Mouse (Mus musculus) limb, embryonic 12.5 days (tissue): ENCODE measurements around the gene Tldc2. TPM values are rescaled to one million over a fixed set of nuclear protein-coding genes. Genes with fewer than 3 reads are reported as not detected.

Experiments
- ATAC-seq: fragments of 200-750 bp; cut with Nextera tagmentation; 2 replicates; pipeline ENCODE4 v1.8.0; 2017; ENCODE audit warnings: low read depth, moderate TSS enrichment; ENCODE audit not compliant: insufficient number of reproducible peaks, insufficient read depth, low FRiP score, low TSS enrichment
- H3K27ac ChIP-seq: fragments of 300-500 bp; sonication (generic); 2 replicates; pipeline ENCODE4 v1.5.1; 2016; ENCODE audit warnings: mild to moderate bottlenecking, moderate library complexity
- H3K27me3 ChIP-seq: fragments of 300-500 bp; sonication (generic); 2 replicates; pipeline ENCODE4 v1.6.1; 2016; ENCODE audit warnings: mild to moderate bottlenecking, moderate library complexity
- H3K36me3 ChIP-seq: fragments of 300-500 bp; sonication (generic); 2 replicates; pipeline ENCODE4 v1.6.1; 2016; ENCODE audit warnings: mild to moderate bottlenecking, moderate library complexity
- H3K4me1 ChIP-seq: fragments of 300-500 bp; sonication (generic); replicated peaks from 2 replicates; pipeline ENCODE4 v1.6.1; 2016
- H3K4me2 ChIP-seq: fragments of 300-500 bp; sonication (generic); 2 replicates; pipeline ENCODE4 v1.6.1; 2016; ENCODE audit warnings: mild to moderate bottlenecking, moderate library complexity
- H3K4me3 ChIP-seq: fragments of 300-500 bp; sonication (generic); replicated peaks from 2 replicates; pipeline ENCODE4 v1.5.1; 2016; ENCODE audit warnings: mild to moderate bottlenecking
- H3K9ac ChIP-seq: fragments of 300-500 bp; sonication (generic); replicated peaks from 2 replicates; pipeline ENCODE4 v1.6.1; 2016; ENCODE audit warnings: mild to moderate bottlenecking, moderate library complexity
- H3K9me3 ChIP-seq: fragments of 300-500 bp; sonication (generic); 2 replicates; pipeline ENCODE4 v1.6.1; 2016; ENCODE audit warnings: mild to moderate bottlenecking, moderate library complexity
- WGBS: fragments of 180-500 bp; shearing (Covaris S2); methylation state at CpG from one replicate; pipeline ENCODE4 v1.1.7; 2016; 5-methylcytosine and 5-hydroxymethylcytosine counted together
- polyA plus RNA-seq: library from polyadenylated mRNA; unstranded; fragments of >200 nt; fragmentation: Nextera tagmentation; extraction: Ambion mirVana; gene quantifications from 2 replicates; pipeline ENCODE4 v1.2.1, GENCODE M21; 2016

Gene Tldc2
- polyA plus RNA-seq, 1 experiment from 2014 or later = not detected

DNA sequence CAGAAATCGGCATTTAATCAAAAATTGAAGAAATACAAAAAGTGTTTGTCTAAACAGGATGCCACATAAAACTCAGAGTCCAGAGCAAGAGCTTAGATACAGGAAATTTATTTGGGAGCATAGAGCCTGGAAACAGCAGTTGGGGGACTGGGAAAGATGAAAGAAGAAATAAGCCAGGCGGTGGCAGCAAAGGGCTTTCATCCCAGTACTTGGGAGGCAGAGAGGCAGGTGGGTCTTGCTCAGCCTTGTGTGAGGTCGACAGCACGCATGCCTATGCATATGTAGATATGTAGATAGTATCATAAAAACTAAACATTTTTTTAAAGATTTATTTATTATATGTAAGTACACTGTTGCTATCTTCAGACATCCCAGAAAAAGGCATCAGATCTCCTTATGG lies 41.2 kb downstream of the Tldc2 start:
- no peak overlapping the region for H3K4me3 ChIP-seq
- WGBS = 61% methylated on average over 4 of the region's 4 CpGs
- no peaks in the 10 kb centered on the region for H3K27me3 ChIP-seq
- ATAC-seq = no peak
- no peaks in the 10 kb centered on the region for H3K4me1 ChIP-seq
- H3K36me3 ChIP-seq = peaks cover 31% of the 10 kb centered on the region
- no peak overlapping the region for H3K4me2 ChIP-seq
- no peak overlapping the region for H3K9ac ChIP-seq
- no peaks in the 10 kb centered on the region for H3K9me3 ChIP-seq
- no peak overlapping the region for H3K27ac ChIP-seq

DNA sequence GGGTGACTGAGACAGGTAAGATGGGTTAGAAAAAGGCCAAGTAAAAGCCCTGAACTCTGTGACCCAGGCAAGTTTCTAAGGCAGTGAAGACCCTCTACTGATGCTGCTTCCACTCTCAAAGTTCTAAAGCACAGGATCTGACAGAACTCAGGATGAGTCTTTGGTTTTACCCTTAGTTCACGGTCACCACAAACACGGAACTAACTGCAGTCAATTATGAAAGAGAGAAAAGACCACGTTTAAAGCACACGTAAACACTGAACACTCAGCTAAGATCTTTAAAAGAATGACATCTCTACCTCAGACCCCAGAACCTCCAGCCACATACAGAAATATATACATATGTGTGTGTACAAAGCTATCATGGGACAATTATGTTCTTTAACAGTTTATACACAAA lies 42.2 kb downstream of the Tldc2 start:
- peaks cover 29% of the 10 kb centered on the region for H3K36me3 ChIP-seq
- WGBS = 92% methylated on average over 4 of the region's 4 CpGs

GRCm38 (mm10) chr2:157129601-157130164 lies 42.8 kb downstream of the Tldc2 start:
- peaks cover 27% of the 10 kb centered on the region for H3K36me3 ChIP-seq
- H3K4me3 ChIP-seq = no peak overlapping the region
- no peak for ATAC-seq
- H3K4me1 ChIP-seq = 0 out of 2 replicates have a peak, but pooled peaks cover 4% of the 10 kb centered on the region
- no peaks in the 10 kb centered on the region for H3K27me3 ChIP-seq
- 83% methylated on average over 11 of the region's 11 CpGs for whole genome bisulfite sequencing
- H3K27ac ChIP-seq = no peak overlapping the region
- no peak overlapping the region for H3K4me2 ChIP-seq
- no peak overlapping the region for H3K9ac ChIP-seq
- H3K9me3 ChIP-seq = no peaks in the 10 kb centered on the region

More for the DNA sequence above, 42.2 kb downstream of the Tldc2 start:
- no peaks in the 10 kb centered on the region for H3K27me3 ChIP-seq
- H3K9ac ChIP-seq = no peak overlapping the region
- no peak overlapping the region for H3K4me2 ChIP-seq
- no peak for ATAC-seq
- H3K9me3 ChIP-seq = no peaks in the 10 kb centered on the region
- H3K4me1 ChIP-seq = 0 out of 2 replicates have a peak, but pooled peaks cover 4% of the 10 kb centered on the region
- H3K27ac ChIP-seq = no peak overlapping the region
- no peak overlapping the region for H3K4me3 ChIP-seq

DNA sequence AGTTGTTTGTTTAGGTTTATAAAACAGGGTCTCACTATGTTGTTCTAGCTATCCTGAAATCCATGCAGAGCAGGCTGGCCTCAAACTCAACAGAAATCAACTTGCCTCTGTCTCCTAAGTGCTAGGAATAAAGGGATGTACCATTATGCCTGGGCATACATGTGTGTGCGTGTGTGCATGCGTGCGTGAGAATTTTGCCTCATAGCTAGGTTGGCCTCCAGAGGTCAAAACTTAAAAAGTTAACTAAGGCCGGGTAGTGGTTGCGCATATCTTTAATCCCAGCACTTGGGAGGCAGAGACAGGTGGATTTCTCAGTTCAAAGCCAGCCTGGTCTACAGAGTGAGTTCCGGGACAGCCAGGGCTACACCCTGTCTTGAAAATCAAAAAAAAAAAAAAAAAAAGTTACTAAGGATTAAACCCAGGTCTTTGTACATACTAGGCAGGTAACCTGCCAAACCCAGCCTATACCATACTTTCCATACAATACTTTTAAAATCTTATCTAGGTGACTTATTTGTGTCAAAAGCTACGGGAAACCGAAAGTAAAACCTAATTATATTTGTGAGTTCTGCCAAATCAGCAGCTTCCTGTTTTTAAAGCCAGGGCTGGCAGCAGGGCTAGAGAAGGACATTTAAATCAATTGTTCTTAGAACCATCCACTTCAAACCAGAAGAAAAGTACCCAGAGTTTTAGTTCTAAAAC lies 44.1 kb downstream of the Tldc2 start:
- Histone ChIP-seq H3K27ac (no peak overlapping the region), H3K36me3 (peaks cover 14% of the 10 kb centered on the region), H3K27me3 (no peaks in the 10 kb centered on the region), H3K9ac (no peak overlapping the region), H3K4me1 (0 out of 2 replicates have a peak, but pooled peaks cover 4% of the 10 kb centered on the region), H3K4me2 (no peak overlapping the region), H3K9me3 (no peaks in the 10 kb centered on the region), H3K4me3 (no peak overlapping the region)
- no peak for ATAC-seq
- WGBS = 89% methylated on average over 8 of the region's 8 CpGs

GRCm38 (mm10) chr2:157132086-157132485 lies 45.2 kb downstream of the Tldc2 start:
- no peak overlapping the region for H3K9ac ChIP-seq
- ATAC-seq = no peak
- H3K27me3 ChIP-seq = no peaks in the 10 kb centered on the region
- H3K9me3 ChIP-seq = no peaks in the 10 kb centered on the region
- 0 out of 2 replicates have a peak, but pooled peaks cover 4% of the 10 kb centered on the region for H3K4me1 ChIP-seq
- WGBS = 86% methylated on average over 1 of the region's 1 CpGs
- H3K27ac ChIP-seq = no peak overlapping the region
- no peak overlapping the region for H3K4me3 ChIP-seq
- H3K4me2 ChIP-seq = no peak overlapping the region
- H3K36me3 ChIP-seq = 0 out of 2 replicates have a peak, but pooled peaks cover 3% of the 10 kb centered on the region

GRCm38 (mm10) chr2:157132686-157133540 lies 46.1 kb downstream of the Tldc2 start:
- 88% methylated on average over 3 of the region's 3 CpGs for WGBS
- no peak for ATAC-seq
- 0 out of 2 replicates have a peak overlapping the region, but pooled peaks have one; percentile 80 for H3K4me2 ChIP-seq
- H3K4me1 ChIP-seq = 0 out of 2 replicates have a peak, but pooled peaks cover 4% of the 10 kb centered on the region
- H3K36me3 ChIP-seq = no peaks in the 10 kb centered on the region
- H3K9me3 ChIP-seq = no peaks in the 10 kb centered on the region
- no peak overlapping the region for H3K9ac ChIP-seq
- H3K4me3 ChIP-seq = no peak overlapping the region
- H3K27me3 ChIP-seq = no peaks in the 10 kb centered on the region
- no peak overlapping the region for H3K27ac ChIP-seq

- no peaks in the 10 kb centered on the region for H3K9me3 ChIP-seq
- peak overlapping the region; percentile 80 for H3K4me2 ChIP-seq
- H3K27ac ChIP-seq = peak overlapping the region; percentile 82; the same call in 1 of the 2 replicates
- ATAC-seq = no peak
- WGBS = 19% methylated on average over 11 of the region's 11 CpGs
- peak overlapping the region; percentile 77 for H3K4me3 ChIP-seq
- H3K36me3 ChIP-seq = no peaks in the 10 kb centered on the region
- 0 out of 2 replicates have a peak, but pooled peaks cover 4% of the 10 kb centered on the region for H3K4me1 ChIP-seq
- H3K27me3 ChIP-seq = no peaks in the 10 kb centered on the region
- H3K9ac ChIP-seq = peak overlapping the region; percentile 66
These were observed 47.1 kb downstream of the Tldc2 start for GRCm38 (mm10) chr2:157133769-157134478.

- under 1% methylated on average over 25 of the region's 25 CpGs for WGBS
- Histone ChIP-seq H3K9me3 (peaks cover 2% of the 10 kb centered on the region; the same call in 1 of the 2 replicates), H3K36me3 (no peaks in the 10 kb centered on the region), H3K27ac (peak overlapping the region; percentile 82), H3K4me3 (peak overlapping the region; percentile 77), H3K4me2 (peak overlapping the region; percentile 80), H3K9ac (peak overlapping the region; percentile 66), H3K4me1 (0 out of 2 replicates have a peak, but pooled peaks cover 4% of the 10 kb centered on the region), H3K27me3 (no peaks in the 10 kb centered on the region)
- ATAC-seq = peak; percentile 44; the same call in 1 of the 2 replicates
These were observed 47.6 kb downstream of the Tldc2 start for GRCm38 (mm10) chr2:157134479-157134931.

DNA sequence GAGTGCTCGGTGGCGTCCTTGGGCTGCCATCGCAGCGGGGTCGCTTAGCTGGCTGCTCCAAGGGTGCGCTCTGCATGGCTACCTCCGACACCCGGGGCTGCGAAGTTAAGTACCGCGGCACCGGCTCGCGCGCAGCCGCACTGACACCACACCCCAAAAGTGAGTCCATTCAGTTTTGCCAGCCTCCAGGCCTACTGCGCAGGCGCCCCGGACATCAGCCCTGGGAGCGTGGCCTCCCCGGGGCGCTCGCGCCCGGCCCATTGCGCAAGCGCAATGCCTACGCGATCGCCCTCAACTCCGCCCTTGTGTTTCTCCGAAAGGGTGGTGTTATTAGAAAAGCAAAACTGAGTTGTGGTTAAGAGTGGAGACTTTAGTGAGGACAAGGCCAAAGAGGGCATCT lies 48.2 kb downstream of the Tldc2 start, which contains the start of gene Samhd1:
Gene Samhd1, minus strand, starts transcription at position 252 of the 400 bp plus-strand sequence.
- H3K27me3 ChIP-seq = no peaks in the 10 kb centered on the region
- H3K4me2 ChIP-seq = peak within 1 kb of the TSS; percentile 80
- peaks cover 7% of the 10 kb centered on the region for H3K9me3 ChIP-seq
- H3K36me3 ChIP-seq = no peaks in the 10 kb centered on the region
- WGBS = under 1% methylated on average over 32 of the region's 32 CpGs
- ATAC-seq = peak; percentile 83
- H3K4me1 ChIP-seq = 0 out of 2 replicates have a peak, but pooled peaks cover 4% of the 10 kb centered on the region
- H3K9ac ChIP-seq = peak within 1 kb of the TSS; percentile 66
- H3K27ac ChIP-seq = peak within 1 kb of the TSS; percentile 82
- H3K4me3 ChIP-seq = peak within 1 kb of the TSS; percentile 77

GRCm38 (mm10) chr2:157135529-157136120 lies 48.8 kb downstream of the Tldc2 start:
- Histone ChIP-seq H3K4me3 (peak overlapping the region; percentile 77), H3K4me2 (peak overlapping the region; percentile 80), H3K27ac (peak overlapping the region; percentile 82), H3K36me3 (no peaks in the 10 kb centered on the region), H3K27me3 (no peaks in the 10 kb centered on the region), H3K9me3 (peaks cover 13% of the 10 kb centered on the region), H3K9ac (peak overlapping the region; percentile 66; the same call in 1 of the 2 replicates), H3K4me1 (0 out of 2 replicates have a peak, but pooled peaks cover 4% of the 10 kb centered on the region)
- no peak for ATAC-seq
- 71% methylated on average over 10 of the region's 10 CpGs for WGBS
